Mouse (Mus musculus) liver, postnatal 0 days (tissue): ENCODE measurements around the gene Hsp90aa1. TPM values are rescaled to one million over a fixed set of nuclear protein-coding genes. Genes with fewer than 3 reads are reported as not detected.

Experiments
- ATAC-seq: fragments of 200-750 bp; cut with Nextera tagmentation; 2 replicates; pipeline ENCODE4 v1.8.0; 2017; ENCODE audit warnings: mild to moderate bottlenecking, moderate library complexity
- DNase-seq: peaks from one replicate; pipeline ENCODE4 v3.0.0-alpha.2; 2016
- H3K27ac ChIP-seq: fragments of 300-500 bp; sonication (generic); 2 replicates; pipeline ENCODE4 v1.5.1; 2014; ENCODE audit warnings: antibody characterized with exemption, moderate library complexity, mild to moderate bottlenecking, low read depth
- H3K27me3 ChIP-seq: fragments of 300-500 bp; sonication (generic); 2 replicates; pipeline ENCODE4 v1.6.1; 2014; ENCODE audit warnings: low read length, control low read depth, mixed read lengths; ENCODE audit not compliant: insufficient read depth
- H3K36me3 ChIP-seq: fragments of 300-500 bp; sonication (generic); replicated peaks from 2 replicates; pipeline ENCODE4 v1.6.1; 2014; ENCODE audit warnings: mild to moderate bottlenecking, control low read depth, low read length, moderate library complexity, mixed read lengths; ENCODE audit not compliant: insufficient read depth
- H3K4me1 ChIP-seq: fragments of 300-500 bp; sonication (generic); 2 replicates; pipeline ENCODE4 v1.6.1; 2014; ENCODE audit warnings: antibody characterized with exemption, mild to moderate bottlenecking, control low read depth; ENCODE audit not compliant: insufficient read depth
- H3K4me2 ChIP-seq: fragments of 300-500 bp; sonication (generic); 2 replicates; pipeline ENCODE4 v1.6.1; 2014; ENCODE audit warnings: low read depth, mild to moderate bottlenecking, low read length, moderate library complexity, mixed read lengths
- H3K4me3 ChIP-seq: fragments of 300-500 bp; sonication (generic); 2 replicates; pipeline ENCODE4 v1.5.1; 2014; ENCODE audit warnings: low read depth, low read length
- H3K9ac ChIP-seq: fragments of 300-500 bp; sonication (generic); replicated peaks from 2 replicates; pipeline ENCODE4 v1.6.1; 2014; ENCODE audit warnings: mild to moderate bottlenecking, moderate library complexity
- H3K9me3 ChIP-seq: fragments of 300-500 bp; sonication (generic); 2 replicates; pipeline ENCODE4 v1.6.1; 2016; ENCODE audit warnings: mild to moderate bottlenecking, control low read depth, low read length, mixed read lengths
- CTCF ChIP-seq: sonication (generic); IDR thresholded peaks from 2 replicates; pipeline ENCODE4 v1.5.1; 2016; ENCODE audit warnings: antibody characterized with exemption, low read depth
- EP300 ChIP-seq: IDR thresholded peaks from 2 replicates; pipeline ENCODE4 v1.6.1; 2016; ENCODE audit warnings: antibody characterized with exemption, low read depth, mild to moderate bottlenecking
- WGBS: fragments of 180-500 bp; shearing (Covaris S2); extraction: QIAGEN DNeasy Blood & Tissue Kit; methylation state at CpG from one replicate; pipeline ENCODE4 v1.1.7; 2014; ENCODE audit not compliant: insufficient replicate concordance; 5-methylcytosine and 5-hydroxymethylcytosine counted together
- polyA plus RNA-seq: library from polyadenylated mRNA; unstranded; fragments of >200 nt; fragmentation: Nextera tagmentation; extraction: Ambion mirVana; gene quantifications from 2 replicates; pipeline ENCODE4 v1.2.1, GENCODE M21; 2015

Gene Hsp90aa1
- polyA plus RNA-seq, 1 experiment from 2014 or later = 250 TPM

DNA sequence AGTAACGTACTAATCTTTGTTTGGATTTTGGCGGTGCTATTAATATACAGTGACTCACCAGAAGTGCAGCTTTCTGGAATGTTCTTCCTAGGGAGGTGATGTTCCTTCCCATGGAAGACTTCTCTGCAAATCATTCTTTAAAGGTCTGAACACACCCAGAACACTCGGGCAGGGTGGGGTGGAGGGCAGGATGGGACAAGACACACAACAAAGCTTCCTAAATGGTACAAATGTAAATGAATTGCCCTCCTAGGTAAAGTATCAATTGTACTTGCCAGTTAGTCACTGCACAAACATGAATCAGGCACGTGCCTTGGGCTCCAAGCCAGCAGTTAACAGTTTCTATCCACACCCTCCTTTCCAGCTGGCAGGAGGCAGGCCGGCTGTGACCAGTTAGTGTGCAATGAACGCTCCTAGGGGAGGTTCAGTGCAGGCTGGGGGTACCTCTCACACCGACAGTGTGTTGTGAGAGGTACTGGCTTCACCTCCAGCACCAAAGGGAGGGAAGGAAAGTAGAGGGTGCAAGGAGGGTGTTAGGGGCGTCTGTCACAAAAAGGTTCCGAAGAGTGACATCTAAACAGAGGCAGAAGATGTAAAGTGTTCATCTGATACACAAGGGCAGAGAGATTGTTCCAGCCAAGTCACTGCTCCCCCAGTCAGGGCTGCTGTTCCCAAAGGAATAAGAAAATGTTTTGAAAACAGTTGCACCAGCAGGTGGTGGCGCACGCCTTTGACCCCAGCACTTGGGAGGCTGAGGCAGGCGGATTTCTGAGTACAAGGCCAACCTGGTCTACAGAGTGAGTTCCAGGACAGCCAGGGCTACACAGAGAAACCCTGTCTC lies 14.4 kb downstream of the Hsp90aa1 start:
- Histone ChIP-seq H3K4me3 (no peak overlapping the region), H3K27ac (no peak overlapping the region), H3K9me3 (no peaks in the 10 kb centered on the region), H3K4me2 (no peak overlapping the region), H3K27me3 (no peaks in the 10 kb centered on the region), H3K36me3 (peaks cover 36% of the 10 kb centered on the region), H3K4me1 (no peaks in the 10 kb centered on the region), H3K9ac (no peak overlapping the region)
- 71% methylated on average over 12 of the region's 12 CpGs for WGBS
- DNase-seq (peak; percentile 49), ATAC-seq (peak; percentile 48)
- TF ChIP-seq CTCF (no peak), EP300 (no peak)

- no peak overlapping the region for H3K9ac ChIP-seq
- H3K9me3 ChIP-seq = no peaks in the 10 kb centered on the region
- H3K27me3 ChIP-seq = no peaks in the 10 kb centered on the region
- H3K4me1 ChIP-seq = no peaks in the 10 kb centered on the region
- H3K4me3 ChIP-seq = no peak overlapping the region
- H3K27ac ChIP-seq = no peak overlapping the region
- ATAC-seq (no peak), DNase-seq (no peak)
- no CpG with 5 or more reads among the region's 1 CpGs for WGBS
- TF ChIP-seq EP300 = no peak
- no peak for TF ChIP-seq CTCF
- H3K4me2 ChIP-seq = no peak overlapping the region
- H3K36me3 ChIP-seq = peaks cover 4% of the 10 kb centered on the region; the same call in 1 of the 2 replicates
These were observed 18.9 kb downstream of the Hsp90aa1 start for GRCm38 (mm10) chr12:110683580-110683979.

- no peak for TF ChIP-seq CTCF
- no peak for TF ChIP-seq EP300
- Histone ChIP-seq H3K9me3 (no peaks in the 10 kb centered on the region), H3K27ac (no peak within 1 kb of the TSS), H3K36me3 (no peaks in the 10 kb centered on the region; the same call in 1 of the 2 replicates), H3K27me3 (no peaks in the 10 kb centered on the region), H3K9ac (no peak within 1 kb of the TSS), H3K4me2 (no peak within 1 kb of the TSS), H3K4me1 (no peaks in the 10 kb centered on the region), H3K4me3 (no peak within 1 kb of the TSS)
- ATAC-seq (no peak), DNase-seq (no peak)
- WGBS = 53% methylated on average over 9 of the region's 9 CpGs
These were observed 19.8 kb downstream of the Hsp90aa1 start, which contains the start of gene 1700001K19Rik for GRCm38 (mm10) chr12:110682561-110683299. 1700001K19Rik (minus strand) TSS chr12:110682619.

DNA sequence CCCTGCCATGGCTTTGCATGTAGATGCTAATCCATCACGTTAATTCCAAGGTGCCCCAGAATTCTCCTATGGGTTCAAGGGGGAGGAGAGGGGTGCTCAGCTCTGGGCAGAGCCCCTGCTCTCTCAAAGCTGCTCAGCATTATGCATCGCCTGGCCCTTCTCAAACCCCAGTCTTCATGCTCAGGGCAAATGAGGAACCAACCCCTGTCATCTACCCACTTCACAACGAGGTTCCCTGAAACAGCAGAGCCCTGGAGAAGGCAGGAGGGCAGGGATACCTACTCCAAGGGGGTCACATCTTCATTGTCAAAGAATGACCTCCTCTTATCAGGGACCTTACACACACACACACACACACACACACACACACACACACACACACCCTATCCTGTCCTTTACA lies 20.6 kb downstream of the Hsp90aa1 start:
- H3K9me3 ChIP-seq = no peaks in the 10 kb centered on the region
- DNase-seq (no peak), ATAC-seq (no peak; the same call in 1 of the 2 replicates)
- H3K4me3 ChIP-seq = no peak overlapping the region
- H3K9ac ChIP-seq = no peak overlapping the region
- WGBS = 29% methylated on average over 3 of the region's 3 CpGs
- H3K4me1 ChIP-seq = no peaks in the 10 kb centered on the region
- no peaks in the 10 kb centered on the region; the same call in 1 of the 2 replicates for H3K36me3 ChIP-seq
- TF ChIP-seq CTCF (no peak), EP300 (no peak)
- H3K27ac ChIP-seq = no peak overlapping the region
- H3K27me3 ChIP-seq = no peaks in the 10 kb centered on the region
- no peak overlapping the region for H3K4me2 ChIP-seq

GRCm38 (mm10) chr12:110681191-110681590 lies 21.3 kb downstream of the Hsp90aa1 start:
- no peaks in the 10 kb centered on the region for H3K4me1 ChIP-seq
- no peak for TF ChIP-seq EP300
- TF ChIP-seq CTCF = no peak
- no peak overlapping the region for H3K4me2 ChIP-seq
- WGBS = 43% methylated on average over 7 of the region's 7 CpGs
- no peak overlapping the region for H3K9ac ChIP-seq
- ATAC-seq (peak; percentile 19; the same call in 1 of the 2 replicates), DNase-seq (no peak)
- no peak overlapping the region for H3K4me3 ChIP-seq
- H3K27me3 ChIP-seq = no peaks in the 10 kb centered on the region
- H3K27ac ChIP-seq = no peak overlapping the region
- no peaks in the 10 kb centered on the region for H3K36me3 ChIP-seq
- H3K9me3 ChIP-seq = no peaks in the 10 kb centered on the region

- DNase-seq = peak; percentile 61
- H3K36me3 ChIP-seq = no peaks in the 10 kb centered on the region
- no peak overlapping the region for H3K4me2 ChIP-seq
- no peaks in the 10 kb centered on the region for H3K27me3 ChIP-seq
- no peak for ATAC-seq
- no peaks in the 10 kb centered on the region for H3K4me1 ChIP-seq
- TF ChIP-seq EP300 = no peak
- TF ChIP-seq CTCF = peak; percentile 78
- H3K4me3 ChIP-seq = no peak overlapping the region
- no peaks in the 10 kb centered on the region for H3K9me3 ChIP-seq
- no peak overlapping the region for H3K27ac ChIP-seq
- 53% methylated on average over 5 of the region's 5 CpGs for WGBS
- no peak overlapping the region for H3K9ac ChIP-seq
These were observed 28.3 kb downstream of the Hsp90aa1 start for GRCm38 (mm10) chr12:110674243-110674642.
